Mouse (Mus musculus) testis, adult 2 months (tissue): ENCODE measurements around the gene Pdzd7.

ENCODE experiments used
- CTCF ChIP-seq: fragments of 200-500 bp; IDR thresholded peaks from 2 replicates; pipeline ENCODE4 v1.5.1; 2012; ENCODE audit warnings: low read depth, mild to moderate bottlenecking, inconsistent platforms, low read length, moderate library complexity; ENCODE audit not compliant: control insufficient read depth, insufficient read depth, insufficient replicate concordance
- POLR2A ChIP-seq: fragments of 200-500 bp; IDR thresholded peaks from 2 replicates; pipeline ENCODE4 v1.6.1; 2012; ENCODE audit warnings: low read depth, mild to moderate bottlenecking, inconsistent platforms, low read length, moderate library complexity; ENCODE audit not compliant: control insufficient read depth

DNA sequence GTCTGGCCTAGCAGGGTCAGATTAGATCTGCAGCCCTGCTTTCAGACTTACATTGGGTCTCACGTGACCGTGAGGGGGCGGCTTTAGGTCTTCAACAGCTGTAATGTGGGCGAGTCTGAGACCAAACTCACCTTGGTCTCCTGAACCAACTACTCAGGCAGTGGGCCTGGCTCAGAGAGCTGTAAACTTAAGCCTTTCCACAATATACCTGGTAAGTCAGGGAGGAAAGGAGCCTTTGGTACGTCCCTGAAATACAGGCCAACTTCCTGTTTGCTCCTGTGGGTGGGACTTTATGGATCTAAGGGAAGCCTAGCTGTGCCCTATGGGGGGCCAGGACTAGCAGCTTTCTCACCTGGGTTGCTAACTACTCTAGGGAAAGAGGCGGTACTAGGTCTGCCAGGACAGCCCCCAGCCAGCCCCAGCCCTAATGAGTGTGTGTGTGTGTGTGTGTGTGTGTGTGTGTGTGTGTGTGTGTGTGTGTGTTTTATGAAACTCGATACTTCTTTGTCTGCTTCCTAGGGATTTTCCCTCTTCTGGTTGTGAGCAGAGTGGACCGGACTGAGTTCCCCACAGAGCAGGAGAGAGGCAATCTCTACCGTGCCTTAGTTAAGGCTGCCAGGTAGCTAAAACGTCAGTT is 31.1 kb downstream of the Pdzd7 start, which contains the start of gene Lzts2:
- TF ChIP-seq CTCF (no peak), POLR2A (no peak)
